Mouse (Mus musculus) testis, postnatal 14 days (tissue): ENCODE measurements around the gene Nsd1.

Source experiments
- DNase-seq: peaks from one replicate; pipeline ENCODE4 v3.0.0; 2021; ENCODE audit warnings: low spot score

The Nsd1 gene

DNA sequence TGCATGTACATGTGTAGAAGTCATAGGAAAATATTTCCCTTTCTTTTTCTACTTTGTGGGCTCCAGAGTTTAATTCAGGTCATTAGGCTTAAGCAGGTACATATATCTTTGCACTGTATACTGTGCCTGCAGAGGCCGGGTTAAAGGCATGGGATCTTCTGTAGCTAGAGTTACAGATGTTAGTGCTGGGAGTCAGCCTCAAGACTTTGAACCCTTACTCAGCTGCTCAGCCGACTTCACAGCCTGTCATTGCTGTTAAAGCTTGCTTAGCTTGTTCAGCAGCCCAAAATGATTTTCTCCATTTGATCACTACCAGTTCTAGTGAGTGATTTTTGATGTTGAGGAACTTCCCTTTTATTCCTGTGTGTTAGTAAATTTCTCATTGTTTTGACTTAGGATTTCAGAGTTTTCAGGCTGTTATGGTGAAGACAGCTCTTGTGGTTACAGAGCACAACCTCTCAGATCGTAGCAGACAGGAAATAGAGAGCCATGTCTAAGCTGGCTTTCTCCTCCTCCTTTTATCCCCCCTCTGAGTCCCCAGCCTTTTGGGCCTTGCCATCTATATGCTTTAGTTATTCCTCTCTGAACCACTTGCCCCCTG, 45.6 kb downstream of the Nsd1 start:
- DNase-seq, result no peak

GRCm38 (mm10) chr13:55258651-55259050, 49.1 kb downstream of the Nsd1 start:
- no peak for DNase-seq

GRCm38 (mm10) chr13:55261521-55261920, 51.9 kb downstream of the Nsd1 start:
- no peak for DNase-seq

DNA sequence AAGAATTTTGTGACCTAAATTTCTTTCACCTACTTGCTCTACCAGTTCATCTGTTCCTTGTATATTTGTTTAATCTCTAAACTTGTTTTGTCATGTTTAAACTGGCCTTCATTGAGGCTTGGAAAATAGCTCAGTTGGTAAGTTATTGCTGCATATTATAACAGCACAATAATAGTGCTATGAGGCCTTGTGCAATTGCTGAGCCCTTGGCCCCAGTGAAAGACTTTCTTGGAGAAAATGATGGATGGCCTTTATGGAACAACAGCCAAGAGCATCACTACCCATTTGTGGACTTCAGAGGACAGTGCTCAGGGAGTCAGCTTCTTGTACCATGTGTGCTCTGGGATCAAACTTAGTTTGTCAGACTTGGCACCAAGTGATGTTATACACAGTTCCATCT, 52.5 kb downstream of the Nsd1 start:
- DNase-seq, result no peak

DNA sequence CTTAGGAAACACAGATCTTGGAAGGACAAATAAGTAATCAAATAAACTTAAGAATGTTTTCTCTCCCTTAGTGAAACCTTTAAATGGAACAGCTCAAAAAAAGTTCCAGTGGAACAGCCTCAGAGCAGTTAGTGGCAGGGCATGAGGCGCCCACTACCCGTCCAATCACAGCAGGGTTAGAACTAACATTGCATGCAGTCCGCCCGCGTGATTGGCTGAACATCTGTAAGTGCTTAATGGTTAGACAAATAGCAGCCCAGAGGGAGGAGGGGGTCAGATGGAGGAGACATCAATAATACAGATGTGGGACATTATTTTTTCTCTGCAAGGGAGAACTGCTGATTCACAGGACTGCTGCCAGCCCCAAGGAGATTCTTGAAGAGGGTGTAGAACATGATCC, 67.6 kb downstream of the Nsd1 start:
- DNase-seq, result no peak

DNA sequence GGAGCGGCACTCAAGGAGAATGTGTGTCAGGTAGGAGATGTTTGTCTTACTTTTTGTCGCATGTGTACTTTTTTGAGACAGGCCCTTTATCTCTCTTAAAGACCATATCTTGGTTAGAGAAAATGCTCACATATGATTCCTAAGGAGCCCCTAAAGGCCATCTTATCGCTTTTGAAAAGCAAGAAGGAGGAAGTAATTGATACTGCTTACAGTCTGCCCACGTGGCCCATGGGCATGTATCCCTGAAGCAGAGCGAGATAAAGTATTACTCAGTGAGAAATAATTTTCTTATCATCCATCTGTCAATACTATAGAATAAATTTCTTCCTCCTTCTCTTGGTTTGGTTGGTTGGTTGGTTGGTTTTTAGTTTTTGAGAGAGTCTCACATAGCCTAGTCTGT, 68.1 kb downstream of the Nsd1 start:
- DNase-seq, result no peak

DNA sequence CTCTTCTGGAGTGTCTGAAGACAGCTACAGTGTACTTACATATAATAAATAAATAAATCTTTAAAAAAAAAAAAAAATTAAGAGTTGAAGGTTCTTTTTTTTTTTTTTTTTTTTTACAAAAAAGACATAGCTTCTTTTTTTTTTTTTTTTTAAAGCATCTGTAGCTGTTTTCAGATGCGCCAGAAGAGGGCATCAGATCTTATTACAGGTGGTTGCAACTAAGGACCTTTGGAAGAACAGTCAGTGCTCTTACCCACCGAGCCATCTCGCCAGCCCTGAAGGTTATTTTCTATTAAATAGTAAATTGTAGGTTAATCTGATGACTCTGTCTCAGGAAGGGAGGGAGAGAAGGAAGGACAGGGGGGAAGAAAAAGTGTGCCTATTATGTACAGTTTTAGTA, 79.3 kb downstream of the Nsd1 start:
- no peak for DNase-seq

- no peak for DNase-seq
These were observed 87.2 kb downstream of the Nsd1 start for GRCm38 (mm10) chr13:55296760-55297159.

DNA sequence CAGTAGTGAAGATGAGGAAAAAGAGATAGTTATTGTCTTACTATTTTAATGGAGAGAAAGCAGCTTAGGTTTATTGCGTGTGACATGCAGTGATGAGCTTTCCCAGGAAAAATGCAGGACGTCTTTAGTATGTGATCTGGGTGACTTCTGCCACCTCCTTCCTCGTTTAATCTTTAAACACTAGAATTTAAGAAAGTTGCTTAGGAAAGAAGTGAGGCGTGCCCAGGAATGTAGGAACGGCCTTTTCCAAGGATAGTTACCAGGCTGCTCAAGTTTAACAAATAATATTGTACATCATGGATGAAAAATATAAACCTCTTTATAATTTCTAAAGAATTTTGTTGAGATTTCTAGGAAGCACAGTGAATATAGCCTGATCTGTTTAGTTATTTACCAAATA, 91.3 kb downstream of the Nsd1 start:
- DNase-seq, result no peak

DNA sequence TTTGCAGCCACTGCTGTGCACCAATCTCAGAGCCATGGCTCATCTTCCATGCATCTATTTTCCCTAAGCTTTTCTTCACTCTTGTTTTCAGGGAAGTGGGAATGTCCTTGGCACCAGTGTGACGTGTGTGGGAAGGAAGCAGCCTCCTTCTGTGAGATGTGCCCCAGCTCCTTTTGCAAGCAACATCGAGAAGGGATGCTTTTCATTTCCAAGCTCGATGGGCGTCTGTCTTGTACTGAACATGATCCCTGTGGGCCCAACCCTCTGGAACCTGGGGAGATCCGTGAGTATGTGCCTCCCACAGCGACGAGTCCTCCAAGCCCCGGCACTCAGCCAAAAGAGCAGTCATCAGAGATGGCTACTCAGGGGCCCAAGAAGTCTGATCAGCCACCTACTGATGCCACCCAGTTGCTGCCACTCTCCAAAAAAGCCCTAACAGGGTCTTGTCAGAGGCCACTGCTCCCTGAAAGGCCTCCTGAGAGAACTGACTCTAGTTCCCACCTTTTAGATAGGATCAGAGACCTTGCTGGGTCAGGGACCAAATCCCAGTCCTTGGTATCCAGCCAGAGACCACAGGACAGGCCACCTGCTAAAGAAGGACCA, 102.5 kb downstream of the Nsd1 start:
- DNase-seq, result no peak

DNA sequence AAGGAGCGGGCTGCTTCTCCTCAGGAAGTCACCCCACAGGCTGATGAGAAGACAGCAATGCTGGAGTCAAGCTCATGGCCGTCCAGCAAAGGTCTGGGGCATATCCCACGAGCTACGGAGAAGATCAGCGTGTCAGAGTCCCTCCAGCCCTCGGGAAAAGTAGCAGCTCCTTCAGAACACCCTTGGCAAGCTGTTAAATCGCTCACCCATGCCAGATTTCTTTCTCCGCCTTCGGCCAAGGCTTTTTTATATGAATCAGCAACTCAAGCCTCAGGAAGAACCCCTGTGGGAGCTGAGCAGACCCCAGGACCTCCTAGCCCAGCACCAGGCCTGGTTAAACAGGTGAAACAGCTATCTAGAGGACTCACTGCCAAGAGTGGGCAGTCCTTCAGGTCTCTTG, 103.5 kb downstream of the Nsd1 start:
- no peak for DNase-seq

- no peak for DNase-seq
These were observed 105.4 kb downstream of the Nsd1 start for GRCm38 (mm10) chr13:55314891-55315412.

DNA sequence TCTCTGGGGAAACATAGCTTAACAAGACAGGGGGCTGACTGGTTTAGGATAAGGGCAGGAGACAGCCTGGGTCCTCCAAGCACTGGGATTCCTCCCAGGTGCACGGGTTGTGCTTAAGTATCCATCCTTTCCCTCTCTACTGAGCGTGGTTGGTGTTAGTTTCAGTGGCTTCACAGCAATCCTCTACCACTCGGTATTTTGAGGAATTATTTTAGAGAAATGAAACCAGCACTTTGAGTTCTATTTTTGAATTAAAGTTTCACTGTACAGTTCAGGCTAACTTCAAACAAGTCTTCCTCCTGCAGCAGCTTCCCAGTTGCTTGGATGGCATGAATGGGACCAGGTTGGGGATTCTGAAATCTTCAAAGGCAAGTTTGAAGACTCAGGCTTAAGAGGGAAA, 108.8 kb downstream of the Nsd1 start:
- DNase-seq, result no peak

DNA sequence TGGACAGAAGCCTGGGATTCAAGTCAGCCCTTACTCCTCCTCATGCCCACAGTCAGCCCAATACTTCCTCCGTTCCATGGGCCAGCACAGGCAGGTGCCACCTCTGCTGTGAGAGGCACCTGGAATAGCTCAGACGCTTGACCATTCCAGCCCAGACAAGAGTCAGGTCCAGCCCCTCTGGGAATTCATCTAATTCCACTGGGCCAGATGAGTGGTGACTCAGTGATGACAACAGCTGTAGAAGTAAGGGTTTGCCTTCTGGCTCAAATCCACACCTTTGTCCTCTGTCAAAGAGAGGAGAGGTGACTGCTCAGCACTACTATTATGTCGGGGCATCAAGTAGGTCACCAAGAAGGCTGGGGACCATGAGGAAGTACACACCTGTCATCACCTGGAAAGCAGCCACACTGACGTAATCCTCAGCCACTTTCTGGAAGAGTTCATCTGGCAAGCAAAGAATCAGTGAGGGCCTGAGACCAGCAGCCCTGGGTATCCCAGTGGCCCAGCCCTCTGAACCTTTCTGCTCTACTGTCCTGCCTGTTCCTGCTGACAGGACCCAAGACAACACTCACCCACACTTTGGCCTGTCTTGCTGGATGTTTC, 110.5 kb downstream of the Nsd1 start, which contains the start of gene Prelid1:
Gene Prelid1, plus strand, starts transcription at position 570 of the 603 bp plus-strand sequence.
- DNase-seq, result no peak

- peak; percentile 88 for DNase-seq
These were observed 112.0 kb downstream of the Nsd1 start, which contains the start of gene Rab24 for GRCm38 (mm10) chr13:55321434-55322129. TSS of gene Rab24 (minus strand) at chr13:55321946.

DNA sequence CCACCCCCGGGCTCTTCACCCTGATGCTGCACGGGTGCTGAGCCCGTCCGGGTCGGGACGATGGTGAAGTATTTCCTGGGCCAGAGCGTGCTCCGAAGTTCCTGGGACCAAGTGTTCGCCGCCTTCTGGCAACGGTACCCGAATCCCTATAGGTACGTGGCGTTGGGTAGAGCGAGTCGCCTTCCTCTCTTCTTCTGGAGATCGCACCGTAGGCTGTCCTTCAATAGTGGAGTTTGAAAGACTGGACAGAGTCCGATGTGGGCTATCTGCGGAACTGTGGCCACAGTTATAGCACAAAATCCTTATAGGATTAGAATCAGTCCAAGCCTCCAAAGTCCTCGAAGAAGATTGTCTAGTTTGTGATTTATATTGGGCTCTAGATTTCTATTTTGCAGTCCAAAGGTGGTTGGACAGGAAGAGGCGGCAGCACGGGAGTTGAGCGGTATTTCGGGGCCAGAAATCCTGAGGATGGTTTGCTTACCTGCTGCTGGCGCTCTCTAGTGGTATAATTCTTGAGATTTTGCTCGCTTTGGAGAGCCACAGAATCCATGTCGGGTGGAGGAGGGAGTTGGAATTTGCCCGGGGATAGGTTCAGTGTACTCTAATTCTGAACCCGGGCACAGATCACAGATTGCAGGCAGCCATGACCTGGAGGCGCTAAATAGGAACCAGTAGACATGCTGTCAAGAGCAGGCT, 112.7 kb downstream of the Nsd1 start:
- peak; percentile 16 for DNase-seq

DNA sequence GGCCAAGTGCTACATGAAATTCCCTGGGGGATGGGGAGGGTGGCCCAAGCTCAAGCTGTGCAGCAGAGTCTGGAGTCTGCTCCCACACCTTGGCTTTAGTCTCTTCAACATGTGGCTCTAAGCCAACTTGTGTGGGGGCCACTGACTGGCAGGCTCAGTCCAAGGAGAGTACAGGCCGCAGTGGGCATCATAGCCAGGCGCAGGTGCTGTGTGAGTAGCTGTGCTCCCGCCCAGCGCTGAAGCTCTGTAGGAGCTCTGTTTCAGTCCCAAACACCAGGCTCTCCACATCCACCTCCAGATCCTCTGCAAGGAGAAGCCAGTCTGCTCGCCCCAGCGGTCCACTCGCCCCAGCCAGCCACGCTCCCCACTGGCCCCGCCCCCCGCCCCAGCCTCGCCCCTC, 116.0 kb downstream of the Nsd1 start:
- DNase-seq, result peak; percentile 15

- no peak for DNase-seq
These were observed 117.6 kb downstream of the Nsd1 start for GRCm38 (mm10) chr13:55327169-55327568.

DNA sequence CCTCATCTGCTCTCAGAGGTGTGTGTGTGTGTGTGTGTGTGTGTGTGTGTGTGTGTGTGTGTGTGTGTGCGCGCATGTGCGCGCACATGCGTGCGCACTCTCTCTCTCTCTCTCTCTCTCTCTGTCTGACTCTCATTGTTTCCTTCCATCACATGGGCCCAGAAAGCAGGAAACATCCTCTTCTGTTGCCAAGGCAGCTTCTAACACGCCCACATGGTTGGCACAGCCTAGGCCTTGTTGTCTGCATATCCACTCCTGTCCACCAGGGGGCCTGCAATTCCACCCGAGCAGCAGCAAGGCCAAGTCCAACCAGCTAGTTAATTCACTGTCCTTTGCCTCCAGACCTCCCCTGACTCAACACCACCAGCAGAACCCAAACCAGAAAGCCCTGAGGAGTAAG, 118.1 kb downstream of the Nsd1 start:
- DNase-seq, result peak; percentile 74

DNA sequence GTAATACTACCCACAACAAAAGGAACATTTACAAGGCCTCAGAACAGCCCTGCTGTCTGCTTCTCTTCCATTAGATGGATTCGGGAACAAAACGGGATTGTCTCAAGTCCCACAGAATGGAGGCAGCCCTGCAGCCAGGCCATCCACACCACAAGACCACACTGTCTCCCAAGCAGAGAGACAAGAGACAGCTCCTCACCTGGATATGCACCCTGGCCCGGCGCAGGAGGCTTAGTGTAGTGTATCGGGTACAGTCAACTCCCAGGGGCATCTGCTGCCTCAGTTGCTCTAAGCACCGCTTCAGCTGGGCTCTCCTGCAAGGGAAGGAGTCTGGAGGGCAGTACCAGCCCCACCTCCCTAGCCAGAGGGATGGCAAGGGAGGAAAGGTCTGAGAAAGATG, 118.6 kb downstream of the Nsd1 start:
- DNase-seq, result no peak

DNA sequence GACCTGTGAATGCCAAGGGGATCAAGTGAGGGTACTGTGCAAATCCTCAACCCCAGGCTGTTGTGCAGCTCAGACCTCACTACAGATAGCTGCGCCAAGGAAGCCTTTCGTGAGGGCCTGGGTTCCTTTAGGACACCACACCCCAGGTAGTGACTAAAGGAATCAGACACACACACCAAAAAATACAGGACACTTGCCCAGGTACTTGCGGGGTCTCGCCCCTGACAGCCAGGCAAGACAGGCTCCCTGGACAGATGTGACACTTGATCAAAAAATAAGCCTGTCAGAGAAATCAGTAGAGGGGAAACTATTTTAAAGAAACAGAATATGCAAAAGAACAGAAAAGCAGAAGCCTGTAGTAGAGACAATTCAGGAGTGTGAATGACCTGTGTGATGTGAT, 119.1 kb downstream of the Nsd1 start:
- no peak for DNase-seq

GRCm38 (mm10) chr13:55329109-55329682, 119.6 kb downstream of the Nsd1 start:
- DNase-seq, result no peak
